In genomic region chr5:113220383-113221146, GRCm38 (mm10) we compare ENCODE assay signal across 8 mouse cellular contexts. TPM values are rescaled to one million over a fixed set of nuclear protein-coding genes. Genes with fewer than 3 reads are reported as not detected.
A peak's percentile ranks its signal among the peaks of the same experiment; 100 is the strongest.
DNase-seq lines count a peak whose midpoint lies in the region; ATAC-seq and TF ChIP-seq lines count a peak whose summit lies in the region.

No protein-coding gene starts in this region.

- TF ChIP-seq CTCF in intestine, postnatal 0 days (IDR thresholded peaks at IDR 0.05; ENCODE audit: low read depth): peak; percentile 27
- TF ChIP-seq CTCF in liver, postnatal 0 days (IDR thresholded peaks at IDR 0.05; ENCODE audit: low read depth): peak; percentile 9; the same call in 1 of the 2 replicates
- TF ChIP-seq CTCF in stomach, postnatal 0 days (IDR thresholded peaks at IDR 0.05; ENCODE audit: low read depth): peak; percentile 9; the same call in 1 of the 2 replicates

- peak overlapping the region; percentile 96 for H3K4me2 ChIP-seq in intestine, postnatal 0 days (replicated peaks; ENCODE audit: low read depth)
- H3K4me2 ChIP-seq in liver, postnatal 0 days (ENCODE audit: low read depth, low read length): peak overlapping the region; percentile 93
- H3K4me2 ChIP-seq in stomach, postnatal 0 days (replicated peaks; ENCODE audit: low read depth): peak overlapping the region; percentile 94

- H3K27me3 ChIP-seq in forebrain, embryonic 10.5 days (ENCODE audit: poor library complexity, severe bottlenecking): peaks cover 9% of the 10 kb centered on the region
- H3K27me3 ChIP-seq in intestine, postnatal 0 days (replicated peaks; ENCODE audit: control insufficient read depth, insufficient read depth, low read length): no peaks in the 10 kb centered on the region
- H3K27me3 ChIP-seq in liver, postnatal 0 days (ENCODE audit: insufficient read depth, low read length): 0 out of 2 replicates have a peak, but pooled peaks cover 2% of the 10 kb centered on the region
- H3K27me3 ChIP-seq in stomach, postnatal 0 days (ENCODE audit: control insufficient read depth, insufficient read depth, low read length): no peaks in the 10 kb centered on the region

- no peak for TF ChIP-seq EP300 in liver, postnatal 0 days (IDR thresholded peaks at IDR 0.05; ENCODE audit: low read depth)
- TF ChIP-seq EP300 in stomach, postnatal 0 days (optimal IDR thresholded peaks at IDR 0.05): no peak

- ATAC-seq in intestine, postnatal 0 days: peak; percentile 62
- peak; percentile 82 for ATAC-seq in liver, postnatal 0 days
- ATAC-seq in stomach, postnatal 0 days (ENCODE audit: low FRiP score, low TSS enrichment): peak; percentile 50

- H3K4me1 ChIP-seq in forebrain, embryonic 10.5 days: peaks cover 56% of the 10 kb centered on the region
- H3K4me1 ChIP-seq in intestine, postnatal 0 days (replicated peaks; ENCODE audit: control insufficient read depth, insufficient read depth, low read length): 0 out of 2 replicates have a peak, but pooled peaks cover 8% of the 10 kb centered on the region
- H3K4me1 ChIP-seq in liver, postnatal 0 days (ENCODE audit: insufficient read depth): peaks cover 14% of the 10 kb centered on the region
- H3K4me1 ChIP-seq in stomach, postnatal 0 days (replicated peaks; ENCODE audit: control insufficient read depth, insufficient read depth): 0 out of 2 replicates have a peak, but pooled peaks cover 3% of the 10 kb centered on the region

- peak; percentile 10 for DNase-seq in thymus, postnatal 14 days
- no peak for DNase-seq in thymus, postnatal 0 days (ENCODE audit: low spot score)
- DNase-seq in forebrain, embryonic 10.5 days (ENCODE audit: extremely low spot score, low spot score): peak; percentile 60
- DNase-seq in liver, postnatal 0 days: peak; percentile 73
- peak; percentile 78 for DNase-seq in stomach, postnatal 0 days (ENCODE audit: low spot score)
- no peak for DNase-seq in cerebellum, adult 9-10 months
- no peak for DNase-seq in layer of hippocampus, adult 9-11 months

- 2% methylated on average over 62 of the region's 64 CpGs for WGBS in forebrain, embryonic 10.5 days
- WGBS in intestine, postnatal 0 days: 2% methylated on average over 58 of the region's 64 CpGs
- 3% methylated on average over 56 of the region's 64 CpGs for WGBS in liver, postnatal 0 days (ENCODE audit: insufficient replicate concordance)
- 5% methylated on average over 55 of the region's 64 CpGs for WGBS in stomach, postnatal 0 days

- H3K27ac ChIP-seq in forebrain, embryonic 10.5 days: peak overlapping the region; percentile 90
- peak overlapping the region; percentile 96 for H3K27ac ChIP-seq in intestine, postnatal 0 days (ENCODE audit: low read depth, low read length)
- H3K27ac ChIP-seq in liver, postnatal 0 days (ENCODE audit: low read depth): peak overlapping the region; percentile 90
- peak overlapping the region; percentile 73 for H3K27ac ChIP-seq in stomach, postnatal 0 days (replicated peaks)

- H3K36me3 ChIP-seq in forebrain, embryonic 10.5 days (replicated peaks): no peaks in the 10 kb centered on the region
- H3K36me3 ChIP-seq in intestine, postnatal 0 days (ENCODE audit: control insufficient read depth, insufficient read depth): no peaks in the 10 kb centered on the region
- H3K36me3 ChIP-seq in liver, postnatal 0 days (replicated peaks; ENCODE audit: insufficient read depth, low read length): no peaks in the 10 kb centered on the region
- no peaks in the 10 kb centered on the region for H3K36me3 ChIP-seq in stomach, postnatal 0 days (ENCODE audit: control insufficient read depth, insufficient read depth, low read length)

- H3K9me3 ChIP-seq in forebrain, embryonic 10.5 days: no peaks in the 10 kb centered on the region
- no peaks in the 10 kb centered on the region for H3K9me3 ChIP-seq in intestine, postnatal 0 days (ENCODE audit: control insufficient read depth)
- H3K9me3 ChIP-seq in liver, postnatal 0 days (ENCODE audit: low read length): no peaks in the 10 kb centered on the region
- H3K9me3 ChIP-seq in stomach, postnatal 0 days (ENCODE audit: control insufficient read depth, low read length): no peaks in the 10 kb centered on the region

- H3K4me3 ChIP-seq in forebrain, embryonic 10.5 days: peak overlapping the region; percentile 79
- H3K4me3 ChIP-seq in intestine, postnatal 0 days (ENCODE audit: low read depth, low read length): peak overlapping the region; percentile 76
- H3K4me3 ChIP-seq in liver, postnatal 0 days (ENCODE audit: low read depth, low read length): peak overlapping the region; percentile 64
- peak overlapping the region; percentile 77 for H3K4me3 ChIP-seq in stomach, postnatal 0 days (ENCODE audit: low read depth, low read length)

- peak overlapping the region; percentile 74 for H3K9ac ChIP-seq in intestine, postnatal 0 days (ENCODE audit: low read depth, low read length)
- H3K9ac ChIP-seq in liver, postnatal 0 days (replicated peaks): peak overlapping the region; percentile 71
- H3K9ac ChIP-seq in stomach, postnatal 0 days (ENCODE audit: low read length): peak overlapping the region; percentile 80

RNA-seq across cellular contexts. Expression of gene 2900026A02Rik, which starts 0.5 kb away (rescaled TPM):
- polyA plus RNA-seq in thymus, postnatal 0 days (2015; fragmentation: Nextera tagmentation; extraction: Ambion mirVana): 3.8 and 3.9 TPM in 2 replicates
- 4.4 and 4.5 TPM in 2 replicates for polyA plus RNA-seq in forebrain, embryonic 10.5 days (2016; fragmentation: Nextera tagmentation; extraction: Ambion mirVana)
- polyA plus RNA-seq in intestine, postnatal 0 days (2015; fragmentation: Nextera tagmentation; extraction: Ambion mirVana): 8.0 and 10.4 TPM in 2 replicates
- 2.7 and 3.1 TPM in 2 replicates for polyA plus RNA-seq in liver, postnatal 0 days (2015; fragmentation: Nextera tagmentation; extraction: Ambion mirVana)
- polyA plus RNA-seq in stomach, postnatal 0 days (2015; fragmentation: Nextera tagmentation; extraction: Ambion mirVana): 5.3 and 6.2 TPM in 2 replicates

RNA-seq across cellular contexts. Expression of gene Tmem211, which starts 6.1 kb away (rescaled TPM):
- polyA plus RNA-seq in thymus, postnatal 0 days (2015; fragmentation: Nextera tagmentation; extraction: Ambion mirVana): 0.09 TPM in 1 of 2 replicates, not detected in the other
- polyA plus RNA-seq in forebrain, embryonic 10.5 days (2016; fragmentation: Nextera tagmentation; extraction: Ambion mirVana): 0.22 and 0.67 TPM in 2 replicates
- not detected in 2 replicates for polyA plus RNA-seq in intestine, postnatal 0 days (2015; fragmentation: Nextera tagmentation; extraction: Ambion mirVana)
- polyA plus RNA-seq in liver, postnatal 0 days (2015; fragmentation: Nextera tagmentation; extraction: Ambion mirVana): not detected in 2 replicates
- 0.46 and 0.59 TPM in 2 replicates for polyA plus RNA-seq in stomach, postnatal 0 days (2015; fragmentation: Nextera tagmentation; extraction: Ambion mirVana)

Comparison
In these comparisons a context has a peak if more than half of its experiments do, and no peak if none do; other contexts are left out.
1. DNase-seq: peak in thymus, postnatal 14 days (single experiment), forebrain, embryonic 10.5 days (single experiment), liver, postnatal 0 days (single experiment) and stomach, postnatal 0 days (single experiment); none in thymus, postnatal 0 days (single experiment), cerebellum, adult 9-10 months (single experiment) and layer of hippocampus, adult 9-11 months (single experiment).
2. Peak in every context shown above with its lines, with median percentiles within 50 percentile points of each other: H3K27ac ChIP-seq, H3K4me3 ChIP-seq, ATAC-seq, H3K4me2 ChIP-seq, H3K9ac ChIP-seq and CTCF ChIP-seq.